ENCODE assay signal across 7 mouse cellular contexts in the genomic region with DNA sequence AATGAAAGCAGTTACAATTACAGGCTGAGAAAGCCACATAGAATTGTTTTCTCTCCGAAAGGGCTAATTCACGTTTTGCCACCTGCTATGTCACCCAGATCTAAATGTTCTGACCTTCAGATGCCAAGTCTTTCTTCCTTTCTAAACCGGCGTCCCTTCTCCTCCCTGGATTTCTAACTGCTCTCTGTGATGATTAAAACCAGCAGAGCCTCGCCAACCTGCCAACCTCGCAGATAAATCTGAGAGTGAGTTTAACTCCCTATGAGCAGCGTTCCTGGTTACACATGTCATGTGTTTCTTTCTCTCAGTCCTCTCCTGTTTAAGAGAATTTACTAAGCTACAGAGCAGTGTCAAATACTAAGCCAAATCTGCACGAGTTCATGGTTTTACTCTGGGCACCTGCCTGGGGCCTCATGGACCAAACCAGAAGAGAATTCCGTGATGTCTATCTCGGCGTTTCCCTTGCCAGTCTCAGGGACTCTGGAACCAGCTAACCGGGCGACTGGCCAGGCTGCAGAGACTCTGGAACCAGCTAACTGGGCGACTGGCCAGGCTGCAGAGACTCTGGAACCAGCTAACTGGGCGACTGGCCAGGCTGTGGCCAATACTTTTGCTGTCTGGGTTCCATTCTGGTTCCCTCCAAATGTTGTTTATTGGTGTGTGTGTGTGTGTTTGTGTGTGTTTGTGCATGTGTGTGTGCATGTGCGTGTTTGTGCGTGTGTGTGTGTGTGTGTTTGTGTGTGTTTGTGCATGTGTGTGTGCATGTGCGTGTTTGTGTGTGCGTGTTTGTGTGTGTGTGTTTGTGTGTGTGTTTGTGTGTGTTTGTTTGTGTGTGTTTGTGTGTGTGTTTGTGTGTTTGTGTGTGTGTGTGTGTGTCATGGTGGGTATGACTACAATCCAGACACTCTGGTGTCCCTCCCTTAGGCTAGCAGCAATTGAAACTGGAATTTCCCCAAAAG. TPM values are rescaled to one million over a fixed set of nuclear protein-coding genes. Genes with fewer than 3 reads are reported as not detected.
A peak's percentile ranks its signal among the peaks of the same experiment; 100 is the strongest.
DNase-seq lines count a peak whose midpoint lies in the region; ATAC-seq and TF ChIP-seq lines count a peak whose summit lies in the region.

No protein-coding gene starts in this region.

- intact Hi-C loops in heart, postnatal 10 days (cut with DNase I) = no loop called here

- no peak for TF ChIP-seq POLR2A in limb, embryonic 14.5 days (IDR thresholded peaks at IDR 0.05; ENCODE audit: borderline replicate concordance, extremely low read depth, insufficient read depth, insufficient read length)

- peaks cover 2% of the 10 kb centered on the region for H3K4me1 ChIP-seq in liver, embryonic 16.5 days (ENCODE audit: control insufficient read depth, low read depth, low read length)
- peaks cover 32% of the 10 kb centered on the region for H3K4me1 ChIP-seq in liver, embryonic 12.5 days
- peaks cover 13% of the 10 kb centered on the region for H3K4me1 ChIP-seq in limb, embryonic 14.5 days (ENCODE audit: control insufficient read depth, insufficient read depth, low read length)
- H3K4me1 ChIP-seq in intestine, embryonic 15.5 days (replicated peaks) = peaks cover 11% of the 10 kb centered on the region; the same call in 1 of the 2 replicates

- no peak overlapping the region for H3K9ac ChIP-seq in liver, embryonic 16.5 days (ENCODE audit: low read depth, low read length)
- H3K9ac ChIP-seq in liver, embryonic 12.5 days = no peak overlapping the region
- no peak overlapping the region for H3K9ac ChIP-seq in limb, embryonic 14.5 days (ENCODE audit: low read depth, low read length, severe bottlenecking)
- no peak overlapping the region for H3K9ac ChIP-seq in intestine, embryonic 15.5 days

- peak; percentile 11; the same call in 1 of the 2 replicates for ATAC-seq in liver, embryonic 16.5 days (ENCODE audit: low read depth)
- ATAC-seq in liver, embryonic 12.5 days = no peak
- ATAC-seq in limb, embryonic 14.5 days (ENCODE audit: low FRiP score, low read depth) = no peak
- ATAC-seq in erythroblast, adult 5-6 weeks (replicated peaks; ENCODE audit: low FRiP score, poor library complexity, severe bottlenecking) = no peak
- no peak for ATAC-seq in intestine, embryonic 15.5 days

- no peaks in the 10 kb centered on the region for H3K9me3 ChIP-seq in liver, embryonic 16.5 days (replicated peaks; ENCODE audit: control insufficient read depth, low read length)
- H3K9me3 ChIP-seq in liver, embryonic 12.5 days (replicated peaks) = no peaks in the 10 kb centered on the region
- H3K9me3 ChIP-seq in limb, embryonic 14.5 days (ENCODE audit: control insufficient read depth, low read length) = no peaks in the 10 kb centered on the region
- no peaks in the 10 kb centered on the region for H3K9me3 ChIP-seq in intestine, embryonic 15.5 days

- peak; percentile 72 to 73 for DNase-seq in adrenal gland, postnatal 36 days
- DNase-seq in heart, postnatal 10 days = peak; percentile 54 to 61
- no peak for DNase-seq in limb, embryonic 14.5 days (ENCODE audit: low spot score)

- no peaks in the 10 kb centered on the region for H3K36me3 ChIP-seq in liver, embryonic 16.5 days (ENCODE audit: control insufficient read depth, insufficient read depth)
- H3K36me3 ChIP-seq in liver, embryonic 12.5 days = no peaks in the 10 kb centered on the region
- no peaks in the 10 kb centered on the region for H3K36me3 ChIP-seq in limb, embryonic 14.5 days (ENCODE audit: control insufficient read depth, insufficient read depth, low read length)
- H3K36me3 ChIP-seq in intestine, embryonic 15.5 days = no peaks in the 10 kb centered on the region

- H3K27me3 ChIP-seq in liver, embryonic 16.5 days (ENCODE audit: control insufficient read depth, insufficient read depth, low read depth, low read length) = no peaks in the 10 kb centered on the region
- no peaks in the 10 kb centered on the region for H3K27me3 ChIP-seq in liver, embryonic 12.5 days (replicated peaks)
- no peaks in the 10 kb centered on the region for H3K27me3 ChIP-seq in limb, embryonic 14.5 days (ENCODE audit: control insufficient read depth, insufficient read depth, low read length)
- H3K27me3 ChIP-seq in intestine, embryonic 15.5 days (replicated peaks) = no peaks in the 10 kb centered on the region

- 58% methylated on average over 19 of the region's 19 CpGs for WGBS in liver, embryonic 16.5 days (ENCODE audit: insufficient replicate concordance)
- WGBS in liver, embryonic 12.5 days (ENCODE audit: insufficient replicate concordance) = 66% methylated on average over 19 of the region's 19 CpGs
- WGBS in limb, embryonic 14.5 days = 50% methylated on average over 19 of the region's 19 CpGs
- WGBS in intestine, embryonic 15.5 days = 55% methylated on average over 19 of the region's 19 CpGs

- H3K4me3 ChIP-seq in liver, embryonic 16.5 days (ENCODE audit: low read depth, low read length) = no peak overlapping the region
- no peak overlapping the region for H3K4me3 ChIP-seq in liver, embryonic 12.5 days
- no peak overlapping the region for H3K4me3 ChIP-seq in limb, embryonic 14.5 days (replicated peaks; ENCODE audit: low read length)
- H3K4me3 ChIP-seq in intestine, embryonic 15.5 days (replicated peaks) = no peak overlapping the region

- no peak overlapping the region for H3K4me2 ChIP-seq in liver, embryonic 16.5 days (ENCODE audit: low read depth, low read length)
- no peak overlapping the region for H3K4me2 ChIP-seq in liver, embryonic 12.5 days
- H3K4me2 ChIP-seq in limb, embryonic 14.5 days (replicated peaks; ENCODE audit: low read depth, low read length, severe bottlenecking) = no peak overlapping the region
- no peak overlapping the region for H3K4me2 ChIP-seq in intestine, embryonic 15.5 days (replicated peaks)

- H3K27ac ChIP-seq in liver, embryonic 16.5 days (ENCODE audit: low read length) = no peak overlapping the region; the same call in 1 of the 2 replicates
- H3K27ac ChIP-seq in liver, embryonic 12.5 days = no peak overlapping the region
- 0 out of 2 replicates have a peak overlapping the region, but pooled peaks have one; percentile 1 for H3K27ac ChIP-seq in limb, embryonic 14.5 days (replicated peaks; ENCODE audit: low read depth, low read length)
- H3K27ac ChIP-seq in intestine, embryonic 15.5 days = no peak overlapping the region

RNA-seq across cellular contexts. Expression of a gene that starts 7.9 kb away (rescaled TPM):
- polyA plus RNA-seq in liver, embryonic 16.5 days (2015; fragmentation: Nextera tagmentation; extraction: Ambion mirVana) = 20.3 and 20.7 TPM in 2 replicates
- polyA plus RNA-seq in liver, embryonic 12.5 days (2016; fragmentation: Nextera tagmentation; extraction: Ambion mirVana) = 35.6 and 36.9 TPM in 2 replicates
- total RNA-seq in adrenal gland, postnatal 36 days (2021) = 10 to 100 TPM; 54.9 to 56.8 TPM
- 10 to 100 TPM; 48.4 to 51.8 TPM for total RNA-seq in heart, postnatal 10 days (2021)
- 56.9 and 59.9 TPM in 2 replicates for polyA plus RNA-seq in limb, embryonic 14.5 days (2012; rRNA removed)
- 32.9 and 39.2 TPM in 2 replicates for polyA plus RNA-seq in limb, embryonic 14.5 days (2014; fragmentation: Nextera tagmentation; extraction: Ambion mirVana)
- total RNA-seq in erythroblast, adult 5-6 weeks (2015; ENCODE audit: low replicate concordance) = 29.8 and 38.7 TPM in 2 replicates
- 28.7 and 41.1 TPM in 2 replicates for total RNA-seq in erythroblast, adult 5-6 weeks (2017; ENCODE audit: low replicate concordance)
- polyA plus RNA-seq in intestine, embryonic 15.5 days (2015; fragmentation: Nextera tagmentation; extraction: Ambion mirVana) = 34.0 and 35.1 TPM in 2 replicates

RNA-seq across cellular contexts. Expression of a gene that starts 27.7 kb away (rescaled TPM):
- 2.3 and 2.5 TPM in 2 replicates for polyA plus RNA-seq in liver, embryonic 16.5 days (2015; fragmentation: Nextera tagmentation; extraction: Ambion mirVana)
- 5.2 and 5.3 TPM in 2 replicates for polyA plus RNA-seq in liver, embryonic 12.5 days (2016; fragmentation: Nextera tagmentation; extraction: Ambion mirVana)
- total RNA-seq in adrenal gland, postnatal 36 days (2021) = 10 to 100 TPM; 15.1 to 15.6 TPM
- 1 to 10 TPM; 7.4 to 8.5 TPM for total RNA-seq in heart, postnatal 10 days (2021)
- polyA plus RNA-seq in limb, embryonic 14.5 days (2012; rRNA removed) = 36.2 and 43.8 TPM in 2 replicates
- polyA plus RNA-seq in limb, embryonic 14.5 days (2014; fragmentation: Nextera tagmentation; extraction: Ambion mirVana) = 21.7 and 26.7 TPM in 2 replicates
- 0.38 and 0.84 TPM in 2 replicates for total RNA-seq in erythroblast, adult 5-6 weeks (2015; ENCODE audit: low replicate concordance)
- 0.43 and 1.1 TPM in 2 replicates for total RNA-seq in erythroblast, adult 5-6 weeks (2017; ENCODE audit: low replicate concordance)
- polyA plus RNA-seq in intestine, embryonic 15.5 days (2015; fragmentation: Nextera tagmentation; extraction: Ambion mirVana) = 11.7 and 11.8 TPM in 2 replicates
